29 mouse cellular contexts compared by ENCODE assay signal in genomic region chr7:44702985-44703384, GRCm38 (mm10). TPM values are rescaled to one million over a fixed set of nuclear protein-coding genes. Genes with fewer than 3 reads are reported as not detected.
DNase-seq lines count a peak whose midpoint lies in the region; ATAC-seq and TF ChIP-seq lines count a peak whose summit lies in the region.
"Had no signal": no experiment of that assay in that cellular context is flagged by ENCODE, and none has a peak within 500 bp of the region (broad histone marks: within the 10 kb centered on the region; RNA-seq: fewer than 3 reads in every experiment).

No protein-coding gene starts in this region.

- H3K9me3 ChIP-seq in E14TG2a.4 (ENCODE audit: low read length), result no peaks in the 10 kb centered on the region
- H3K9me3 ChIP-seq in midbrain, embryonic 15.5 days, result no peaks in the 10 kb centered on the region
- H3K9me3 ChIP-seq: embryonic facial prominence, embryonic 10.5 days; embryonic facial prominence, embryonic 12.5 days; forebrain, embryonic 13.5 days; forebrain, embryonic 15.5 days; G1E had no signal

- intact Hi-C loops in gastrocnemius, adult 2 months (cut with DNase I), result loop anchor here (2.0 to 5.0 kb wide), 2 partner anchors 36 to 58 kb away; no protein-coding TSS in a partner anchor

- DNase-seq in adrenal gland, adult 2 months, result peak; percentile 7
- DNase-seq in adrenal gland, postnatal 14 days, result no peak
- peak; percentile 53 for DNase-seq in ES-CJ7 (ENCODE audit: low read depth, low spot score)
- peak; percentile 87 for DNase-seq in R1 (ENCODE audit: low read depth, low spot score)
- DNase-seq in gastrocnemius, adult 2 months, result no peak
- DNase-seq: adrenal gland, postnatal 10 days; B cell, adult 2 months; cerebellum, adult 11-12 months; cerebellum, adult 2 months; cerebellum, postnatal 10 days; cerebellum, postnatal 25 days; forebrain, postnatal 0 days had no signal

- H3K27me3 ChIP-seq in E14TG2a.4 (ENCODE audit: insufficient read depth, low read length), result no peaks in the 10 kb centered on the region
- H3K27me3 ChIP-seq in midbrain, embryonic 15.5 days (replicated peaks), result no peaks in the 10 kb centered on the region
- H3K27me3 ChIP-seq: CH12.LX; embryonic facial prominence, embryonic 12.5 days; forebrain, embryonic 13.5 days; forebrain, embryonic 15.5 days; Patski had no signal

- no peak overlapping the region for H3K9ac ChIP-seq in midbrain, embryonic 15.5 days
- H3K9ac ChIP-seq: embryonic facial prominence, embryonic 12.5 days; forebrain, embryonic 13.5 days; forebrain, embryonic 15.5 days; forebrain, postnatal 0 days had no signal

- no peak overlapping the region for H3K27ac ChIP-seq in midbrain, embryonic 15.5 days
- H3K27ac ChIP-seq in gastrocnemius, adult 2 months, result no peak overlapping the region
- H3K27ac ChIP-seq: embryonic facial prominence, embryonic 10.5 days; embryonic facial prominence, embryonic 12.5 days; forebrain, embryonic 13.5 days; forebrain, embryonic 15.5 days had no signal

- no peaks in the 10 kb centered on the region for H3K36me3 ChIP-seq in E14TG2a.4 (ENCODE audit: insufficient read depth, low read length)
- H3K36me3 ChIP-seq in midbrain, embryonic 15.5 days (replicated peaks), result no peaks in the 10 kb centered on the region
- H3K36me3 ChIP-seq: embryonic facial prominence, embryonic 10.5 days; embryonic facial prominence, embryonic 12.5 days; forebrain, embryonic 15.5 days; G1E had no signal

- no peak overlapping the region for H3K4me2 ChIP-seq in midbrain, embryonic 15.5 days
- H3K4me2 ChIP-seq: embryonic facial prominence, embryonic 12.5 days; forebrain, embryonic 13.5 days; forebrain, embryonic 15.5 days had no signal

- 80% methylated on average over 8 of the region's 8 CpGs for WGBS in midbrain, embryonic 15.5 days

- no peak for ATAC-seq in midbrain, embryonic 15.5 days (replicated peaks)
- no peak for ATAC-seq in megakaryocyte-erythroid progenitor cell, adult 5-6 weeks (replicated peaks; ENCODE audit: low FRiP score, low TSS enrichment, poor library complexity, severe bottlenecking)
- ATAC-seq: activated CD4-positive, CD25-positive, alpha-beta regulatory T cell, adult 4 months; CD4-positive, CD25-positive, alpha-beta regulatory T cell, adult 4 months; forebrain, embryonic 13.5 days; forebrain, embryonic 15.5 days; forebrain, postnatal 0 days; Patski had no signal

- TF ChIP-seq CTCF in E14TG2a.4 (conservative IDR thresholded peaks at IDR 0.05; ENCODE audit: low read length), result no peak
- TF ChIP-seq CTCF in gastrocnemius, adult 2 months (IDR thresholded peaks at IDR 0.05), result no peak

- peaks cover 50% of the 10 kb centered on the region for H3K4me1 ChIP-seq in E14TG2a.4 (replicated peaks; ENCODE audit: low read depth, low read length)
- H3K4me1 ChIP-seq in midbrain, embryonic 15.5 days, result no peaks in the 10 kb centered on the region
- H3K4me1 ChIP-seq: embryonic facial prominence, embryonic 10.5 days; embryonic facial prominence, embryonic 12.5 days; forebrain, embryonic 13.5 days; forebrain, embryonic 15.5 days had no signal

- H3K4me3 ChIP-seq in E14TG2a.4 (replicated peaks; ENCODE audit: low read length), result peak overlapping the region; percentile 68
- no peak overlapping the region for H3K4me3 ChIP-seq in midbrain, embryonic 15.5 days
- H3K4me3 ChIP-seq in gastrocnemius, adult 2 months, result no peak overlapping the region
- H3K4me3 ChIP-seq: embryonic facial prominence, embryonic 10.5 days; embryonic facial prominence, embryonic 12.5 days; forebrain, embryonic 13.5 days; forebrain, embryonic 15.5 days had no signal

RNA-seq across cellular contexts. Expression of gene Izumo2, which starts 5.6 kb away (rescaled TPM):
- total RNA-seq in adrenal gland, adult 2 months (2021), result not detected
- not detected in 2 replicates for polyA plus RNA-seq in adrenal gland, adult 2 months (2012; rRNA removed)
- total RNA-seq in adrenal gland, postnatal 14 days (2021), result not detected in 2 replicates
- polyA plus RNA-seq in midbrain, embryonic 15.5 days (2015; fragmentation: Nextera tagmentation; extraction: Ambion mirVana), result not detected in 2 replicates
- total RNA-seq in gastrocnemius, adult 2 months (2021), result not detected
- total RNA-seq in megakaryocyte-erythroid progenitor cell, adult 5-6 weeks (2014; fragmentation: Nextera tagmentation), result not detected in 2 replicates
- not detected in 2 replicates for total RNA-seq in megakaryocyte-erythroid progenitor cell, adult 5-6 weeks (2017)
- total RNA-seq: adrenal gland, adult 18-20 months; adrenal gland, postnatal 10 days; adrenal gland, postnatal 36 days; CH12.LX; forebrain, postnatal 0 days; G1E had no signal
- polyA plus RNA-seq: activated CD4-positive, CD25-positive, alpha-beta regulatory T cell, adult 4 months; CD4-positive, CD25-positive, alpha-beta regulatory T cell, adult 4 months; cerebellum, adult 2 months; cortical plate, adult 2 months; embryonic facial prominence, embryonic 10.5 days; embryonic facial prominence, embryonic 12.5 days; embryonic facial prominence, embryonic 14.5 days; forebrain, embryonic 11.5 days; forebrain, embryonic 13.5 days; forebrain, embryonic 15.5 days; forebrain, postnatal 0 days; G1E; Patski had no signal

RNA-seq across cellular contexts. Expression of gene Myh14, which starts 32.3 kb away (rescaled TPM):
- 1 to 10 TPM; 3.2 to 5.6 TPM for total RNA-seq in adrenal gland, adult 2 months (2021)
- 1.2 and 1.7 TPM in 2 replicates for polyA plus RNA-seq in adrenal gland, adult 2 months (2012; rRNA removed)
- 3.9 and 5.1 TPM in 2 replicates for total RNA-seq in adrenal gland, postnatal 14 days (2021)
- 2.3 and 2.9 TPM in 2 replicates for polyA plus RNA-seq in midbrain, embryonic 15.5 days (2015; fragmentation: Nextera tagmentation; extraction: Ambion mirVana)
- 10 to 100 TPM; 32.0 to 36.7 TPM for total RNA-seq in gastrocnemius, adult 2 months (2021)
- total RNA-seq in megakaryocyte-erythroid progenitor cell, adult 5-6 weeks (2014; fragmentation: Nextera tagmentation), result not detected in 2 replicates
- total RNA-seq in megakaryocyte-erythroid progenitor cell, adult 5-6 weeks (2017), result not detected in 2 replicates
- total RNA-seq: G1E had no signal
- polyA plus RNA-seq: CD4-positive, CD25-positive, alpha-beta regulatory T cell, adult 4 months; G1E had no signal

RNA-seq across cellular contexts. Expression of gene Vrk3, which starts 45.2 kb away (rescaled TPM):
- 10 to 100 TPM; 49.2 to 61.1 TPM for total RNA-seq in adrenal gland, adult 2 months (2021)
- 44.1 and 48.4 TPM in 2 replicates for polyA plus RNA-seq in adrenal gland, adult 2 months (2012; rRNA removed)
- 34.3 and 52.4 TPM in 2 replicates for total RNA-seq in adrenal gland, postnatal 14 days (2021)
- polyA plus RNA-seq in midbrain, embryonic 15.5 days (2015; fragmentation: Nextera tagmentation; extraction: Ambion mirVana), result 28.4 and 29.7 TPM in 2 replicates
- total RNA-seq in gastrocnemius, adult 2 months (2021), result 10 to 100 TPM; 17.1 to 22.9 TPM
- total RNA-seq in megakaryocyte-erythroid progenitor cell, adult 5-6 weeks (2014; fragmentation: Nextera tagmentation), result 34.2 and 43.8 TPM in 2 replicates
- total RNA-seq in megakaryocyte-erythroid progenitor cell, adult 5-6 weeks (2017), result 51.5 and 81.2 TPM in 2 replicates

RNA-seq across cellular contexts. Expression of gene Zfp473, which starts 47.9 kb away (rescaled TPM):
- total RNA-seq in adrenal gland, adult 2 months (2021), result under 1 TPM; 0.41 to 0.43 TPM
- 0.01 and 0.07 TPM in 2 replicates for polyA plus RNA-seq in adrenal gland, adult 2 months (2012; rRNA removed)
- total RNA-seq in adrenal gland, postnatal 14 days (2021), result 0.79 and 1.3 TPM in 2 replicates
- polyA plus RNA-seq in midbrain, embryonic 15.5 days (2015; fragmentation: Nextera tagmentation; extraction: Ambion mirVana), result 1.4 and 1.5 TPM in 2 replicates
- total RNA-seq in gastrocnemius, adult 2 months (2021), result under 1 TPM in 1 of 2 experiments, not detected in 1; 0.11 TPM
- 0.22 and 2.0 TPM in 2 replicates for total RNA-seq in megakaryocyte-erythroid progenitor cell, adult 5-6 weeks (2014; fragmentation: Nextera tagmentation)
- 6.5 TPM in 1 of 2 replicates, not detected in the other for total RNA-seq in megakaryocyte-erythroid progenitor cell, adult 5-6 weeks (2017)

Comparison
In these comparisons a context has a peak if more than half of its experiments do, and no peak if none do; other contexts are left out.
1. DNase-seq: peak in adrenal gland, adult 2 months (single experiment), ES-CJ7 (single experiment) and R1 (single experiment); none in adrenal gland, postnatal 14 days (single experiment) and gastrocnemius, adult 2 months (single experiment).